In genomic region chr10:45982731-45983274, GRCm38 (mm10) we compare ENCODE assay signal across 24 mouse cellular contexts.
A peak's percentile ranks its signal among the peaks of the same experiment; 100 is the strongest.
DNase-seq lines count a peak whose midpoint lies in the region; ATAC-seq lines count a peak whose summit lies in the region.
"Had no signal": no experiment of that assay in that cellular context is flagged by ENCODE, and none has a peak within 500 bp of the region (broad histone marks: within the 10 kb centered on the region; RNA-seq: fewer than 3 reads in every experiment).

No protein-coding gene starts in this region.

- intact Hi-C loops in left cerebral cortex, postnatal 4 days (cut with DNase I) = no loop called here

- ATAC-seq in megakaryocyte-erythroid progenitor cell, adult 5-6 weeks (replicated peaks; ENCODE audit: low FRiP score, low TSS enrichment, poor library complexity, severe bottlenecking) = no peak
- ATAC-seq: hindbrain, postnatal 0 days; inflammation-experienced regulatory T-cells, adult 6 months; intestine, embryonic 16.5 days; Patski had no signal

- peak; percentile 29 for DNase-seq in adrenal gland, adult 2 months
- DNase-seq in adrenal gland, postnatal 14 days = no peak
- DNase-seq in retina, embryonic 14.5 days (ENCODE audit: low spot score) = peak; percentile 24
- no peak for DNase-seq in retina, postnatal 1 day
- peak; percentile 38 for DNase-seq in brain, adult 2 months (ENCODE audit: low read depth, low spot score)
- DNase-seq in left cerebral cortex, postnatal 4 days = no peak
- DNase-seq in cerebellum, postnatal 4 days (ENCODE audit: low spot score in 2 of 2) = no peak
- DNase-seq: adrenal gland, postnatal 25 days; B cell, adult 2 months; cerebellum, adult 11 months; cerebellum, adult 2 months; cerebellum, adult 9-11 months; cerebellum, postnatal 25 days; embryo, embryonic 11 days; gastrocnemius, postnatal 10 days; gastrocnemius, postnatal 36 days; heart, adult 2 months; heart, postnatal 14 days; heart, postnatal 4 days had no signal

Comparison
In these comparisons a context has a peak if more than half of its experiments do, and no peak if none do; other contexts are left out.
1. DNase-seq: peak in adrenal gland, adult 2 months (single experiment), retina, embryonic 14.5 days (single experiment) and brain, adult 2 months (single experiment); none in adrenal gland, postnatal 14 days (single experiment), retina, postnatal 1 day (single experiment), left cerebral cortex, postnatal 4 days (single experiment) and cerebellum, postnatal 4 days (0 of 2).